Mouse (Mus musculus) brain, embryonic 14.5 days (tissue): ENCODE results near the gene Cdc42bpg. TPM values are rescaled to one million over a fixed set of nuclear protein-coding genes. Genes with fewer than 3 reads are reported as not detected.
"Not testable (repeated sequence)": the region's sequence is repeated elsewhere in the genome, so short reads cannot be mapped to it uniquely, and the experiment has no call there.

Source experiments
- DNase-seq: peaks from one replicate; pipeline ENCODE4 v3.0.0-alpha.2; 2011; ENCODE audit warnings: low read depth
- CTCF ChIP-seq: fragments of 200-500 bp; IDR thresholded peaks from 2 replicates; pipeline ENCODE4 v1.5.1; 2012; ENCODE audit warnings: inconsistent platforms, mild to moderate bottlenecking, moderate library complexity, borderline replicate concordance; ENCODE audit not compliant: insufficient read depth, insufficient read length; ENCODE audit errors: extremely low read depth
- POLR2A ChIP-seq: fragments of 200-500 bp; IDR thresholded peaks from 2 replicates; pipeline ENCODE4 v1.6.1; 2012; ENCODE audit warnings: mild to moderate bottlenecking, inconsistent platforms, borderline replicate concordance; ENCODE audit not compliant: poor library complexity, insufficient read depth, insufficient read length, severe bottlenecking; ENCODE audit errors: extremely low read depth
- polyA plus RNA-seq: library from polyadenylated mRNA; depleted of rRNA; stranded (reverse); fragments of >200 nt; gene quantifications from 2 replicates; pipeline ENCODE4 v1.2.3, GENCODE M21; 2012

Gene Cdc42bpg
- polyA plus RNA-seq, 1 experiment: 6.5 TPM

GRCm38 (mm10) chr19:6304787-6305516, 1.3 kb upstream of the Cdc42bpg start:
- TF ChIP-seq CTCF: peak; percentile 90
- TF ChIP-seq POLR2A: no peak

GRCm38 (mm10) chr19:6305517-6306115, 640 bp upstream of the Cdc42bpg start:
- no peak for DNase-seq
- TF ChIP-seq CTCF (no peak), POLR2A (no peak)

More at GRCm38 (mm10) chr19:6304787-6305516, 1.3 kb upstream of the Cdc42bpg start:
- DNase-seq: peak; percentile 85

DNA sequence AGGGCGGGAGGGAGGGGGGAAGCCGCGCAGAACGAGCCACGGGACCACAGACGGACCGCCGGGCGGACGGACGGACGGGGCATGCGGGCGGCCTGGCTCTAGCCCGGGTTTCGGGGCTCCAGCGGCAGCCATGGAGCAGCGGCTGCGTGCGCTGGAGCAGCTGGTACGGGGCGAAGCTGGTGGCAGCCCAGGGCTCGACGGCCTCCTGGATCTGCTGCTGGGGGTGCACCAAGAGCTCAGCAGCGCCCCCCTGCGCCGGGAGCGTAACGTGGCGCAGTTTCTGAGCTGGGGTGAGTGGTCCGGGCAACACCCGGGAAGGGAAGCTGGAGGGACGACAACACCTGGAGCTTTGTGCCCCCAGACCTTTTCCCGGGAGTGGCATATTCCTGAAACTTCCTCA, 330 bp downstream of the Cdc42bpg start:
- peak; percentile 72 for DNase-seq
- no peak for TF ChIP-seq POLR2A
- TF ChIP-seq CTCF: peak; percentile 66

DNA sequence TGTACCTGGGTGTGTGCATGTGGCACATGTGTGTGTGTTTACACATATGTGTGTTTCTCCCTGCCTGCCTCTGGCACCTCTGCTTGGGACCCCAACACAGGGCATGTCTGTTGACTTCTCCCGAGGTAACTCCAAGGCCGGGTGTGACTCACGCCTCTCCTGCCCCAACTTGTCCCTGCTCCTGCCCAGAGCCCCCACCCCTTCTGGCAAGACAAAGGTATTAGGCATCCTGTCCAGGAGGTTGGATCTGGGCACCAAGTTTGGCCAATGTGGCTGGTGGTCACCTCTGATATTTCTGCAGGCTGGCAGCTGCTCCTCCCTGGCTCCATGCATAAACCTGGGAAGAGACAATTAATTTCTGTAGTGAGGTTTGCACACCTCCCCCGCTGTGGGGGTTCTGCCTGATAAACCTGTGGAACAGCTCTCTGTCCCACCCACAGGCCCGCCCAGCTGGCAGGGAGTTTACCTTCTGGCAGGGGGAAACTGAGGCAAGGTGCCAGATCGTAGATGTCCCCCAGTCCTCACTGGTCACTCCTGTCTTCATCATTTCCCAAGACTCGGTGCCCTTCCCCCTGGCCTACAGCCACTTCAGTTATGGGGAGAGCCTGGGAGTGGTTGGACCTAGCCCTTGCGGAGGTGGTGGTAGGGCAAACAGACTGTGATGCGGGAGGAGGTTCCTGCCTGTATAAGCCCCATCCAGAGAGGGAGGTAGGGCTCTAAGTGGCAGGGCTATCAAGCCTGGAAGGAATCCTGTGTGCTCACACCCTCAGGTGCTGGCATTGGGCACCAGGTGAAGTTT, 1.7 kb downstream of the Cdc42bpg start:
- DNase-seq: no peak
- no peak for TF ChIP-seq CTCF
- no peak for TF ChIP-seq POLR2A

GRCm38 (mm10) chr19:6310181-6310580, 3.9 kb downstream of the Cdc42bpg start:
- TF ChIP-seq POLR2A (no peak), CTCF (no peak)
- DNase-seq: no peak

DNA sequence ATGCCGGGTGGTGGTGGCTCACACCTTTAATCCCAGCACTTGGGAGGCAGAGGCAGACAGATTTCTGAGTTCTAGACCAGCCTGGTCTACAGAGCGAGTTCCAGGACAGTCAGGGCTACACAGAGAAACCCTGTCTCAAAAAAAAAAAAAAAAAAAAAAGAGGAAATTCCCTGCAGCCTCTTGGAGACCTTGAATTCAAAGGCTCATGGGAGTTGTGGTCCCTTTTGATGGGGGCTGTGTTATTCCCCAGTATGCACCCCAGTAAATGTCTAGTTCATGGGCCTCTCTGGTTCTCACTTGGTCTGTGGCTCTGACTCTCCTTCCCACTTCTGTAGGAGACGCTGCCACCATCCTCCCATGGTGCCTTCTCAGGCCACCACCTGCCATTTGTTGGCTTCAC, 5.5 kb downstream of the Cdc42bpg start:
- not testable (repeated sequence) for DNase-seq

- TF ChIP-seq POLR2A (no peak), CTCF (no peak)
- DNase-seq: no peak
Observed at GRCm38 (mm10) chr19:6313796-6314195, 7.5 kb downstream of the Cdc42bpg start.

- DNase-seq: no peak
- TF ChIP-seq POLR2A: no peak
- no peak for TF ChIP-seq CTCF
Observed at GRCm38 (mm10) chr19:6314513-6314912, 8.3 kb downstream of the Cdc42bpg start.

- TF ChIP-seq POLR2A (no peak), CTCF (no peak)
- DNase-seq: no peak
Observed at GRCm38 (mm10) chr19:6315573-6315972, 9.3 kb downstream of the Cdc42bpg start.

- no peak for DNase-seq
- TF ChIP-seq POLR2A (no peak), CTCF (no peak)
Observed at GRCm38 (mm10) chr19:6318145-6318544, 11.9 kb downstream of the Cdc42bpg start.

DNA sequence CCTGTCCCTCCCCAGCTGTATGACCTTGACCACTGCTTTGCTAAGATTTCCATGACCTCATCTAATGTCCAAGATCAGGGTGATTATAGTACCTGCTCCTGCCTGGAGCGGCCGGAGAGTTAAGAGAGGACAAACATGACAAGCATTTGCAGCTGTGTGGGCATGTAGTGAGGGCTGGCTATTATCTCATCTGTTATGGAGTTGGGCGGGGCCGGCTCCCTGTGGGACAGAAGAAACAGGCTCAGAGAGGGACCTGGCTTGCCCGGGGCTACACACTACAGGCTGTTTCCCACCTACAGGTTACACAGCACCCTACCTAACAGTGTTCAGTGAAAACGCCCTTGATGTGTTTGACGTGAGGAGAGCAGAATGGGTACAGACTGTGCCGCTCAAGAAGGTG, 15.1 kb downstream of the Cdc42bpg start:
- TF ChIP-seq POLR2A (no peak), CTCF (no peak)

More for the DNA sequence above, 15.1 kb downstream of the Cdc42bpg start:
- DNase-seq: no peak
